Mouse (Mus musculus) c-Kit-positive CD71-negative TER-119-negative erythroid progenitor cells, embryonic 14.5 days (primary cell): Measurements from ENCODE around the gene 9530077C05Rik.

Experiments used
- DNase-seq: peaks from one replicate; pipeline ENCODE4 v3.0.0-alpha.2; 2013; ENCODE audit warnings: low read depth

The 9530077C05Rik gene

GRCm38 (mm10) chr9:22457142-22457835 is 46.0 kb downstream of the 9530077C05Rik start:
- DNase-seq = no peak

GRCm38 (mm10) chr9:22461946-22462345 is 50.6 kb downstream of the 9530077C05Rik start:
- no peak for DNase-seq

GRCm38 (mm10) chr9:22466212-22466611 is 54.9 kb downstream of the 9530077C05Rik start:
- no peak for DNase-seq

GRCm38 (mm10) chr9:22467371-22468169 is 56.3 kb downstream of the 9530077C05Rik start:
- DNase-seq = no peak

- DNase-seq = peak; percentile 72
Measured at GRCm38 (mm10) chr9:22468170-22468898, 57.0 kb downstream of the 9530077C05Rik start.

- no peak for DNase-seq
Measured at GRCm38 (mm10) chr9:22468899-22469259, 57.6 kb downstream of the 9530077C05Rik start.

- DNase-seq = no peak
Measured at GRCm38 (mm10) chr9:22469643-22470042, 58.3 kb downstream of the 9530077C05Rik start, which contains the start of gene Rp9. Rp9 (minus strand) TSS chr9:22469743.

GRCm38 (mm10) chr9:22475424-22475868 is 64.1 kb downstream of the 9530077C05Rik start, which contains the start of gene Bbs9:
Bbs9 (plus strand) TSS chr9:22475715.
- DNase-seq = peak; percentile 85

- DNase-seq = no peak
Measured at GRCm38 (mm10) chr9:22476265-22476664, 65.0 kb downstream of the 9530077C05Rik start.

GRCm38 (mm10) chr9:22478946-22479345 is 67.6 kb downstream of the 9530077C05Rik start:
- DNase-seq = no peak

GRCm38 (mm10) chr9:22483866-22484561 is 72.7 kb downstream of the 9530077C05Rik start:
- DNase-seq = no peak

- no peak for DNase-seq
Measured at GRCm38 (mm10) chr9:22484562-22485308, 73.4 kb downstream of the 9530077C05Rik start.

GRCm38 (mm10) chr9:22486211-22486610 is 74.9 kb downstream of the 9530077C05Rik start:
- no peak for DNase-seq

- DNase-seq = no peak
Measured at GRCm38 (mm10) chr9:22488963-22489362, 77.7 kb downstream of the 9530077C05Rik start.
